Mouse (Mus musculus) neural tube, embryonic 15.5 days (tissue): ENCODE results near the gene Tnp1. TPM values are rescaled to one million over a fixed set of nuclear protein-coding genes. Genes with fewer than 3 reads are reported as not detected.

Source experiments
- ATAC-seq: fragments of 200-750 bp; cut with Nextera tagmentation; 2 replicates; pipeline ENCODE4 v1.8.0; 2017; ENCODE audit warnings: mild to moderate bottlenecking, moderate TSS enrichment, moderate library complexity; ENCODE audit not compliant: low FRiP score
- H3K27ac ChIP-seq: fragments of 300-500 bp; sonication (generic); replicated peaks from 2 replicates; pipeline ENCODE4 v1.5.1; 2015; ENCODE audit warnings: mild to moderate bottlenecking, inconsistent platforms
- H3K27me3 ChIP-seq: fragments of 300-500 bp; sonication (generic); replicated peaks from 2 replicates; pipeline ENCODE4 v1.6.1; 2015; ENCODE audit warnings: inconsistent platforms
- H3K36me3 ChIP-seq: fragments of 300-500 bp; sonication (generic); 2 replicates; pipeline ENCODE4 v1.6.1; 2015; ENCODE audit warnings: inconsistent platforms
- H3K4me1 ChIP-seq: fragments of 300-500 bp; sonication (generic); 2 replicates; pipeline ENCODE4 v1.6.1; 2015; ENCODE audit warnings: inconsistent platforms
- H3K4me2 ChIP-seq: fragments of 300-500 bp; sonication (generic); 2 replicates; pipeline ENCODE4 v1.6.1; 2015; ENCODE audit warnings: inconsistent platforms, mild to moderate bottlenecking, moderate library complexity
- H3K4me3 ChIP-seq: fragments of 300-500 bp; sonication (generic); replicated peaks from 2 replicates; pipeline ENCODE4 v1.5.1; 2015; ENCODE audit warnings: mild to moderate bottlenecking, inconsistent platforms
- H3K9ac ChIP-seq: fragments of 300-500 bp; sonication (generic); replicated peaks from 2 replicates; pipeline ENCODE4 v1.6.1; 2015; ENCODE audit warnings: mild to moderate bottlenecking, inconsistent platforms
- H3K9me3 ChIP-seq: fragments of 300-500 bp; sonication (generic); replicated peaks from 2 replicates; pipeline ENCODE4 v1.6.1; 2016; ENCODE audit warnings: inconsistent platforms
- WGBS: fragments of 180-500 bp; shearing (Covaris S2); methylation state at CpG from one replicate; pipeline ENCODE4 v1.1.7; 2015; ENCODE audit warnings: mixed read lengths; 5-methylcytosine and 5-hydroxymethylcytosine counted together
- polyA plus RNA-seq: library from polyadenylated mRNA; unstranded; fragments of >200 nt; fragmentation: Nextera tagmentation; extraction: Ambion mirVana; gene quantifications from 2 replicates; pipeline ENCODE4 v1.2.1, GENCODE M21; 2015

The Tnp1 gene
- polyA plus RNA-seq, 1 experiment from 2014 or later: not detected

- Histone ChIP-seq H3K36me3 (no peaks in the 10 kb centered on the region), H3K4me2 (no peak overlapping the region), H3K4me1 (no peaks in the 10 kb centered on the region), H3K27me3 (no peaks in the 10 kb centered on the region), H3K9me3 (no peaks in the 10 kb centered on the region), H3K4me3 (no peak overlapping the region), H3K9ac (no peak overlapping the region), H3K27ac (no peak overlapping the region)
- no peak for ATAC-seq
- 82% methylated on average over 5 of the region's 5 CpGs for WGBS
Observed at GRCm38 (mm10) chr1:73002637-73003036, 13.1 kb downstream of the Tnp1 start.

GRCm38 (mm10) chr1:73001961-73002360 is 13.7 kb downstream of the Tnp1 start:
- Histone ChIP-seq H3K9ac (no peak overlapping the region), H3K27ac (no peak overlapping the region), H3K27me3 (no peaks in the 10 kb centered on the region), H3K4me2 (no peak overlapping the region), H3K4me1 (no peaks in the 10 kb centered on the region), H3K36me3 (no peaks in the 10 kb centered on the region), H3K4me3 (no peak overlapping the region), H3K9me3 (no peaks in the 10 kb centered on the region)
- WGBS: 88% methylated on average over 5 of the region's 5 CpGs
- ATAC-seq: no peak

- H3K4me1 ChIP-seq: no peaks in the 10 kb centered on the region
- peak; percentile 85 for ATAC-seq
- no peak overlapping the region for H3K4me2 ChIP-seq
- H3K27ac ChIP-seq: no peak overlapping the region
- H3K27me3 ChIP-seq: no peaks in the 10 kb centered on the region
- no peak overlapping the region for H3K9ac ChIP-seq
- 74% methylated on average over 5 of the region's 5 CpGs for WGBS
- no peaks in the 10 kb centered on the region for H3K9me3 ChIP-seq
- no peak overlapping the region for H3K4me3 ChIP-seq
- H3K36me3 ChIP-seq: no peaks in the 10 kb centered on the region
Observed at GRCm38 (mm10) chr1:72994751-72995528, 20.8 kb downstream of the Tnp1 start.

- Histone ChIP-seq H3K27ac (no peak overlapping the region), H3K9ac (no peak overlapping the region), H3K36me3 (no peaks in the 10 kb centered on the region), H3K4me3 (no peak overlapping the region), H3K4me2 (no peak overlapping the region), H3K4me1 (no peaks in the 10 kb centered on the region), H3K27me3 (no peaks in the 10 kb centered on the region), H3K9me3 (no peaks in the 10 kb centered on the region)
- ATAC-seq: no peak
- WGBS: 78% methylated on average over 2 of the region's 2 CpGs
Observed at GRCm38 (mm10) chr1:72992944-72993464, 22.7 kb downstream of the Tnp1 start.

- Histone ChIP-seq H3K9ac (no peak overlapping the region), H3K36me3 (no peaks in the 10 kb centered on the region), H3K27ac (no peak overlapping the region), H3K27me3 (no peaks in the 10 kb centered on the region), H3K4me3 (no peak overlapping the region), H3K4me1 (no peaks in the 10 kb centered on the region), H3K4me2 (no peak overlapping the region), H3K9me3 (no peaks in the 10 kb centered on the region)
- no peak for ATAC-seq
- 53% methylated on average over 2 of the region's 2 CpGs for WGBS
Observed at GRCm38 (mm10) chr1:72992209-72992608, 23.5 kb downstream of the Tnp1 start.

- no peak overlapping the region for H3K27ac ChIP-seq
- no peaks in the 10 kb centered on the region for H3K4me1 ChIP-seq
- H3K4me3 ChIP-seq: no peak overlapping the region
- H3K9me3 ChIP-seq: no peaks in the 10 kb centered on the region
- H3K27me3 ChIP-seq: no peaks in the 10 kb centered on the region
- no peak overlapping the region for H3K9ac ChIP-seq
- ATAC-seq: no peak
- H3K36me3 ChIP-seq: no peaks in the 10 kb centered on the region
- WGBS: 90% methylated on average over 3 of the region's 3 CpGs
- no peak overlapping the region for H3K4me2 ChIP-seq
Observed at GRCm38 (mm10) chr1:72988904-72989303, 26.8 kb downstream of the Tnp1 start.

- no peak overlapping the region for H3K9ac ChIP-seq
- no peak overlapping the region for H3K4me2 ChIP-seq
- no peak for ATAC-seq
- no peak overlapping the region for H3K27ac ChIP-seq
- H3K4me3 ChIP-seq: no peak overlapping the region
- no peaks in the 10 kb centered on the region for H3K36me3 ChIP-seq
- WGBS: 93% methylated on average over 4 of the region's 4 CpGs
- no peaks in the 10 kb centered on the region for H3K27me3 ChIP-seq
- no peaks in the 10 kb centered on the region for H3K9me3 ChIP-seq
- no peaks in the 10 kb centered on the region for H3K4me1 ChIP-seq
Observed at GRCm38 (mm10) chr1:72986715-72987114, 29.0 kb downstream of the Tnp1 start.

GRCm38 (mm10) chr1:72978956-72979355 is 36.8 kb downstream of the Tnp1 start:
- WGBS: 77% methylated on average over 9 of the region's 9 CpGs
- H3K4me1 ChIP-seq: no peaks in the 10 kb centered on the region
- no peaks in the 10 kb centered on the region for H3K27me3 ChIP-seq
- ATAC-seq: no peak
- H3K9me3 ChIP-seq: no peaks in the 10 kb centered on the region
- no peak overlapping the region for H3K4me3 ChIP-seq
- no peak overlapping the region for H3K27ac ChIP-seq
- no peak overlapping the region for H3K9ac ChIP-seq
- H3K4me2 ChIP-seq: no peak overlapping the region
- no peaks in the 10 kb centered on the region for H3K36me3 ChIP-seq

GRCm38 (mm10) chr1:72974226-72974625 is 41.5 kb downstream of the Tnp1 start:
- no peaks in the 10 kb centered on the region for H3K36me3 ChIP-seq
- no peak overlapping the region for H3K9ac ChIP-seq
- no peak for ATAC-seq
- H3K4me2 ChIP-seq: no peak overlapping the region
- no peaks in the 10 kb centered on the region for H3K9me3 ChIP-seq
- no peak overlapping the region for H3K4me3 ChIP-seq
- no peaks in the 10 kb centered on the region for H3K27me3 ChIP-seq
- no peaks in the 10 kb centered on the region for H3K4me1 ChIP-seq
- no peak overlapping the region for H3K27ac ChIP-seq

- WGBS: 91% methylated on average over 9 of the region's 9 CpGs
- no peak for ATAC-seq
Observed at GRCm38 (mm10) chr1:72970461-72970860, 45.2 kb downstream of the Tnp1 start.

GRCm38 (mm10) chr1:72969113-72969812 is 46.4 kb downstream of the Tnp1 start:
- Histone ChIP-seq H3K4me3 (no peak overlapping the region), H3K9ac (no peak overlapping the region), H3K4me1 (no peaks in the 10 kb centered on the region), H3K27ac (no peak overlapping the region), H3K4me2 (no peak overlapping the region), H3K36me3 (no peaks in the 10 kb centered on the region), H3K9me3 (no peaks in the 10 kb centered on the region), H3K27me3 (no peaks in the 10 kb centered on the region)
- 32% methylated on average over 10 of the region's 10 CpGs for WGBS
- no peak for ATAC-seq

More at GRCm38 (mm10) chr1:72970461-72970860, 45.2 kb downstream of the Tnp1 start:
- no peak overlapping the region for H3K27ac ChIP-seq
- H3K36me3 ChIP-seq: no peaks in the 10 kb centered on the region
- H3K27me3 ChIP-seq: no peaks in the 10 kb centered on the region
- H3K9ac ChIP-seq: no peak overlapping the region
- H3K4me3 ChIP-seq: no peak overlapping the region
- no peak overlapping the region for H3K4me2 ChIP-seq
- no peaks in the 10 kb centered on the region for H3K4me1 ChIP-seq
- H3K9me3 ChIP-seq: no peaks in the 10 kb centered on the region

- H3K9ac ChIP-seq: no peak overlapping the region
- no peak overlapping the region for H3K27ac ChIP-seq
- H3K36me3 ChIP-seq: no peaks in the 10 kb centered on the region
- 67% methylated on average over 4 of the region's 4 CpGs for WGBS
- H3K4me3 ChIP-seq: no peak overlapping the region
- H3K4me1 ChIP-seq: peaks cover 8% of the 10 kb centered on the region
- no peaks in the 10 kb centered on the region for H3K9me3 ChIP-seq
- H3K27me3 ChIP-seq: no peaks in the 10 kb centered on the region
- no peak; the same call in 1 of the 2 replicates for ATAC-seq
- H3K4me2 ChIP-seq: no peak overlapping the region
Observed at GRCm38 (mm10) chr1:72966423-72966822, 49.3 kb downstream of the Tnp1 start.
